Mouse (Mus musculus) urinary bladder, postnatal 10 days (tissue): ENCODE measurements around the gene Igfbp2.
A peak's percentile ranks its signal among the peaks of the same experiment; 100 is the strongest.

Experiments
- DNase-seq: peaks from one replicate; pipeline ENCODE4 v3.0.0; 2022; ENCODE audit warnings: low spot score

Gene Igfbp2

GRCm38 (mm10) chr1:72872521-72872920, 48.2 kb downstream of the Igfbp2 start:
- no peak for DNase-seq

- DNase-seq, result no peak
Observed at GRCm38 (mm10) chr1:72873078-72873477, 48.8 kb downstream of the Igfbp2 start.

GRCm38 (mm10) chr1:72873511-72874286, 49.4 kb downstream of the Igfbp2 start:
- no peak for DNase-seq

GRCm38 (mm10) chr1:72874287-72875211, 50.2 kb downstream of the Igfbp2 start, which contains the start of gene Igfbp5:
TSS of gene Igfbp5 (minus strand) at chr1:72874884.
- peak; percentile 63 for DNase-seq

- no peak for DNase-seq
Observed at GRCm38 (mm10) chr1:72875708-72876107, 51.4 kb downstream of the Igfbp2 start.

GRCm38 (mm10) chr1:72876111-72876510, 51.8 kb downstream of the Igfbp2 start:
- DNase-seq, result no peak

- DNase-seq, result no peak
Observed at GRCm38 (mm10) chr1:72877892-72878291, 53.6 kb downstream of the Igfbp2 start.

GRCm38 (mm10) chr1:72878473-72879318, 54.4 kb downstream of the Igfbp2 start:
- DNase-seq, result no peak

- no peak for DNase-seq
Observed at GRCm38 (mm10) chr1:72879319-72879634, 55.0 kb downstream of the Igfbp2 start.

GRCm38 (mm10) chr1:72885111-72885818, 61.0 kb downstream of the Igfbp2 start:
- no peak for DNase-seq

- DNase-seq, result no peak
Observed at GRCm38 (mm10) chr1:72885819-72886169, 61.5 kb downstream of the Igfbp2 start.

GRCm38 (mm10) chr1:72887910-72888309, 63.6 kb downstream of the Igfbp2 start:
- no peak for DNase-seq

GRCm38 (mm10) chr1:72895821-72896220, 71.5 kb downstream of the Igfbp2 start:
- no peak for DNase-seq
